Mouse (Mus musculus) activated CD4-positive, CD25-positive, alpha-beta regulatory T cell, adult 4 months (primary cell): ENCODE data around the gene Anpep. TPM values are rescaled to one million over a fixed set of nuclear protein-coding genes. Genes with fewer than 3 reads are reported as not detected.
"Not testable (repeated sequence)": the region's sequence is repeated elsewhere in the genome, so short reads cannot be mapped to it uniquely, and the experiment has no call there.

Experiments used
- ATAC-seq: one replicate; pipeline ENCODE4 v1.8.0; 2017
- polyA plus RNA-seq, 2 experiments: library from polyadenylated mRNA; unstranded; fragments of 100-300 nt; shearing (Covaris generic); gene quantifications; one replicate each; pipeline ENCODE4 v1.2.1; 2017

The Anpep gene
- polyA plus RNA-seq, 2 experiments from 2014 or later, result not detected

GRCm38 (mm10) chr7:79810611-79811506 is 50.0 kb downstream of the Anpep start, which contains the start of gene Mesp2:
TSS of gene Mesp2 (plus strand) at chr7:79810727.
- ATAC-seq, result peak; percentile 61

GRCm38 (mm10) chr7:79808561-79808960 is 52.3 kb downstream of the Anpep start:
- ATAC-seq, result no peak

- no peak for ATAC-seq
Measured at GRCm38 (mm10) chr7:79803887-79804286, 57.0 kb downstream of the Anpep start.

DNA sequence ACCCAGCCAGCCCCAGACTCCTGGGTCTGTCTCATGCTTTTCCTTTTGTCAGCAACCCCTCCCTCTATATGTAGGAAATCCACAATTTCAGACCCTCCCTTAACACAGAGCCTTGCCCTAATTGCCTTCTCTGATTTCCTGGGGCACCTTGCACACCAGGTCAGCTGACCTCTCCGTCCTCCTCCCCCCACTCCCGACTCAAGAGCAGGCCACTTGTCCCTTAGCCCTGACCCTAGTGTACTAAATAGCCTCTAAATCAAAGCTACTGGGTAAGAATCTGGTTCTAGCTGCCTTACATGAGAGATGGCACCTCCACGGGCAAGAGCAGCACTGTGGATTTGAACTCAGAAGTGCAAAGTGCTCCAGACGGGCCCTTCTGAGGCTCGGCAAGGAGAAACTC is 58.8 kb downstream of the Anpep start:
- ATAC-seq, result no peak

DNA sequence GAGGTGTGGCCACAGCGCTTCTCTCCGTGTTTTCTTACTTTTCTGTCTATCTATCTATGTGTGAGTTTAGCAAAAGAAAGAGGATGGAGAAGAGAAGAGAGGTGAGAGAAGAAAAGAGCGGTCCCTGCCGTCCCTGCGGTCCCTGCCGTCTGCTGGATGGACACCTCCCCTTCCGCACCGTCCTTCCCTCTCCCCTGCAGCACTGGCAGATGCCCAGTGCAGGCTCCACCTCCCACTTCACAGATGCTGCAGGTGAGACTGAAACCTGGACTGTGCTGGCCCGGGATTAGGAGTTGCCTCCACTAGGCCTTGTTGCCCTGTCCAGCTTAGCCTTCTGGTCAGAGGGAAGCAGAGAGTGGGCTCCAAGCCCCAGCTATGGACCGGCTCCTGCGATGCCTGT is 59.5 kb downstream of the Anpep start:
- ATAC-seq, result no peak

GRCm38 (mm10) chr7:79800336-79800735 is 60.5 kb downstream of the Anpep start:
- ATAC-seq, result no peak

DNA sequence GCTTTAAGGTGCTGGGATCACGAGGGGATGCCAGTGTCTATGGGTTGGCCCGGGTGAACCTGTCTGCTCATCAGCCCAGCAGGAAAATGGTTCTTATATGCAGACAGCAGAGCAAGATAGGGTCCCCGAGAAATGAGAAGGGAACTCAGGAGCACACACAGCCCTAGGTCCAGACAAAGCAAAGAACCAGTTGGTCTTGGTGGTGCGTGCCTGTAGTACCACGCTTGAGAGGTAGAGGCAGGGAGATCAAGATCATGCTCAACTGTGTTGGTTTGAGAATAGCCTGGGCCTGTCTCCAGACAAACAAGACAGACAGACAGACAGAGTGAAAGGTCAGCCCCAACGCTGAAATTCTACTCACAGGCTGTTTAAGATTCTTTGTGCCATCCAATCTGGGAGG is 61.4 kb downstream of the Anpep start:
- ATAC-seq, result no peak

GRCm38 (mm10) chr7:79799048-79799447 is 61.8 kb downstream of the Anpep start:
- no peak for ATAC-seq

GRCm38 (mm10) chr7:79798606-79799005 is 62.3 kb downstream of the Anpep start:
- ATAC-seq, result no peak

DNA sequence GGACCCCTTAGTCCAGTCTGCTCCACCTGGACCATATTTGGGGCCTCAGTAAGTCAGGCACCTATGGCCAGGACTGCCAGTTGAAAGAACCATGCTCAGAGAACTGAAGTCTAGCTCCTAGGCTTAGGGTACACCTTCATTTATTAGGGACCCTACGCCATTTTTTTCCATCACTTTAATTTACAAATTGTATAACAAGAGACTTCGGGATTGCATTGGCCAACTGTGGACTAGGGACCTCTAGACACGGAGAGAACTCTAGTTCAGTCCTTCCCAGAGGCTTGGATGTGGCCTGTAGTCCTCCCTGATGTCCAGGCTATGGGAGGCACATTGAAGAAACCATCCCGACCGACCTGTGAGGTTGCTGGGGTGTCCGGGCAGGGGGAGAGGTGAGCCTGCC is 67.2 kb downstream of the Anpep start, which contains the start of gene Mesp1:
Gene Mesp1, minus strand, starts transcription at position 101 of the 400 bp plus-strand sequence.
- ATAC-seq, result no peak

- no peak for ATAC-seq
Measured at GRCm38 (mm10) chr7:79792635-79793421, 68.0 kb downstream of the Anpep start.

GRCm38 (mm10) chr7:79789812-79790211 is 71.0 kb downstream of the Anpep start:
- not testable (repeated sequence) for ATAC-seq

GRCm38 (mm10) chr7:79786295-79786694 is 74.6 kb downstream of the Anpep start:
- ATAC-seq, result peak; percentile 43

- ATAC-seq, result no peak
Measured at GRCm38 (mm10) chr7:79782516-79782855, 78.4 kb downstream of the Anpep start.

GRCm38 (mm10) chr7:79781826-79782515 is 78.9 kb downstream of the Anpep start:
- no peak for ATAC-seq

- ATAC-seq, result peak; percentile 66
Measured at GRCm38 (mm10) chr7:79780647-79781626, 79.9 kb downstream of the Anpep start.

Other genes starting within 250 kb of the Anpep start
- gene Rhcg, start 243.4 kb downstream of the Anpep start, polyA plus RNA-seq, result not detected
- 1 to 10 TPM; 1.9 to 2.3 TPM for gene Ticrr, start 200.9 kb downstream of the Anpep start, polyA plus RNA-seq
- under 1 TPM; 0.29 to 0.74 TPM for gene Kif7, start 145.3 kb downstream of the Anpep start, polyA plus RNA-seq
- not detected for gene Plin1, start 128.2 kb downstream of the Anpep start, polyA plus RNA-seq
- gene Pex11a, start 117.9 kb downstream of the Anpep start, polyA plus RNA-seq, result 1 to 10 TPM; 2.6 to 2.7 TPM
- under 1 TPM in 1 of 2 experiments, not detected in 1; 0.27 TPM for gene Wdr93, start 117.9 kb downstream of the Anpep start, polyA plus RNA-seq
- not detected for gene Mesp1, start 67.3 kb downstream of the Anpep start, polyA plus RNA-seq
- not detected for gene Mesp2, start 50.3 kb downstream of the Anpep start, polyA plus RNA-seq
- gene Ap3s2, start 59.6 kb upstream of the Anpep start, polyA plus RNA-seq, result 10 to 100 TPM; 26.1 to 34.1 TPM
- not detected for gene Arpin, start 74.3 kb upstream of the Anpep start, polyA plus RNA-seq
- 1 to 10 TPM; 4.2 to 4.6 TPM for gene Zfp710, start 163.8 kb upstream of the Anpep start, polyA plus RNA-seq